Mouse (Mus musculus): ENCODE measurements around the gene Rnase4. TPM values are rescaled to one million over a fixed set of nuclear protein-coding genes. Genes with fewer than 3 reads are reported as not detected.

The Rnase4 gene
- 53.3 and 58.1 TPM in 2 replicates for total RNA-seq (2014; rRNA removed; ENCODE audit: low replicate concordance)
- polyA plus RNA-seq (2015; fragmentation: Nextera tagmentation; extraction: Ambion mirVana), result 29.1 and 32.5 TPM in 2 replicates

GRCm38 (mm10) chr14:51090921-51091900, at the start of gene Rnase4, which contains the start of gene Ang:
Gene Rnase4, plus strand, starts transcription at chr14:51091077.
Gene Ang, plus strand, starts transcription at chr14:51091150.
- Histone ChIP-seq H3K4me3 (ENCODE audit: low read depth, low read length) (peak within 1 kb of the TSS; percentile 80), H3K36me3 (replicated peaks; ENCODE audit: control insufficient read depth, insufficient read depth, low read length) (no peaks in the 10 kb centered on the region), H3K27me3 (ENCODE audit: control insufficient read depth, insufficient read depth, low read length) (no peaks in the 10 kb centered on the region), H3K9ac (replicated peaks; ENCODE audit: low read depth, low read length) (peak within 1 kb of the TSS; percentile 66), H3K4me1 (ENCODE audit: control insufficient read depth, insufficient read depth) (no peaks in the 10 kb centered on the region), H3K27ac (ENCODE audit: low read depth) (peak within 1 kb of the TSS; percentile 87), H3K4me2 (ENCODE audit: low read depth, low read length) (peak within 1 kb of the TSS; percentile 83), H3K9me3 (replicated peaks; ENCODE audit: control insufficient read depth, low read length) (no peaks in the 10 kb centered on the region)
- TF ChIP-seq EP300 (IDR thresholded peaks at IDR 0.05; ENCODE audit: low read depth) (no peak), CTCF (IDR thresholded peaks at IDR 0.05; ENCODE audit: low read depth) (no peak)
- peak; percentile 72 for DNase-seq (ENCODE audit: low spot score)
- ATAC-seq (ENCODE audit: insufficient read depth, low read depth), result peak; percentile 31; the same call in 1 of the 2 replicates
- WGBS, result 8% methylated on average over 33 of the region's 33 CpGs

- no peak for DNase-seq (ENCODE audit: low spot score)
- WGBS, result 79% methylated on average over 6 of the region's 6 CpGs
- Histone ChIP-seq H3K4me1 (ENCODE audit: control insufficient read depth, insufficient read depth) (peaks cover 11% of the 10 kb centered on the region; the same call in 1 of the 2 replicates), H3K9ac (replicated peaks; ENCODE audit: low read depth, low read length) (no peak within 1 kb of the TSS), H3K9me3 (replicated peaks; ENCODE audit: control insufficient read depth, low read length) (no peaks in the 10 kb centered on the region), H3K4me2 (ENCODE audit: low read depth, low read length) (no peak within 1 kb of the TSS), H3K27me3 (ENCODE audit: control insufficient read depth, insufficient read depth, low read length) (no peaks in the 10 kb centered on the region), H3K36me3 (replicated peaks; ENCODE audit: control insufficient read depth, insufficient read depth, low read length) (no peaks in the 10 kb centered on the region), H3K4me3 (ENCODE audit: low read depth, low read length) (no peak within 1 kb of the TSS), H3K27ac (ENCODE audit: low read depth) (no peak within 1 kb of the TSS)
- TF ChIP-seq EP300 (IDR thresholded peaks at IDR 0.05; ENCODE audit: low read depth), result no peak
- TF ChIP-seq CTCF (IDR thresholded peaks at IDR 0.05; ENCODE audit: low read depth), result no peak
- ATAC-seq (ENCODE audit: insufficient read depth, low read depth), result no peak
These were observed 49.1 kb upstream of the Rnase4 start, which contains the start of gene Rnase9 for GRCm38 (mm10) chr14:51041769-51042168. Gene Rnase9, minus strand, starts transcription at chr14:51041869.

- Histone ChIP-seq H3K27ac (ENCODE audit: low read depth) (no peak overlapping the region), H3K4me1 (ENCODE audit: control insufficient read depth, insufficient read depth) (no peaks in the 10 kb centered on the region), H3K4me3 (ENCODE audit: low read depth, low read length) (no peak overlapping the region), H3K27me3 (ENCODE audit: control insufficient read depth, insufficient read depth, low read length) (no peaks in the 10 kb centered on the region), H3K4me2 (ENCODE audit: low read depth, low read length) (no peak overlapping the region), H3K9me3 (replicated peaks; ENCODE audit: control insufficient read depth, low read length) (no peaks in the 10 kb centered on the region), H3K36me3 (replicated peaks; ENCODE audit: control insufficient read depth, insufficient read depth, low read length) (no peaks in the 10 kb centered on the region), H3K9ac (replicated peaks; ENCODE audit: low read depth, low read length) (no peak overlapping the region)
- no peak for ATAC-seq (ENCODE audit: insufficient read depth, low read depth)
- no peak for TF ChIP-seq CTCF (IDR thresholded peaks at IDR 0.05; ENCODE audit: low read depth)
- WGBS, result 26% methylated on average over 5 of the region's 5 CpGs
- DNase-seq (ENCODE audit: low spot score), result no peak
These were observed 43.0 kb upstream of the Rnase4 start for GRCm38 (mm10) chr14:51047846-51048245.

GRCm38 (mm10) chr14:51050063-51050462, 40.8 kb upstream of the Rnase4 start, which contains the start of gene Rnase11:
Gene Rnase11, minus strand, starts transcription at chr14:51050163.
- TF ChIP-seq CTCF (IDR thresholded peaks at IDR 0.05; ENCODE audit: low read depth) (no peak), EP300 (IDR thresholded peaks at IDR 0.05; ENCODE audit: low read depth) (no peak)
- no peaks in the 10 kb centered on the region for H3K9me3 ChIP-seq (replicated peaks; ENCODE audit: control insufficient read depth, low read length)
- ATAC-seq (ENCODE audit: insufficient read depth, low read depth) (no peak), DNase-seq (ENCODE audit: low spot score) (no peak)
- no peak within 1 kb of the TSS for H3K4me2 ChIP-seq (ENCODE audit: low read depth, low read length)
- WGBS, result 78% methylated on average over 2 of the region's 2 CpGs
- no peak within 1 kb of the TSS for H3K9ac ChIP-seq (replicated peaks; ENCODE audit: low read depth, low read length)
- no peaks in the 10 kb centered on the region for H3K36me3 ChIP-seq (replicated peaks; ENCODE audit: control insufficient read depth, insufficient read depth, low read length)
- no peak within 1 kb of the TSS for H3K27ac ChIP-seq (ENCODE audit: low read depth)
- H3K27me3 ChIP-seq (ENCODE audit: control insufficient read depth, insufficient read depth, low read length), result no peaks in the 10 kb centered on the region
- H3K4me1 ChIP-seq (ENCODE audit: control insufficient read depth, insufficient read depth), result no peaks in the 10 kb centered on the region
- H3K4me3 ChIP-seq (ENCODE audit: low read depth, low read length), result no peak within 1 kb of the TSS

GRCm38 (mm10) chr14:51051941-51052340, 38.9 kb upstream of the Rnase4 start:
- 46% methylated on average over 5 of the region's 5 CpGs for WGBS
- Histone ChIP-seq H3K9me3 (replicated peaks; ENCODE audit: control insufficient read depth, low read length) (no peaks in the 10 kb centered on the region), H3K36me3 (replicated peaks; ENCODE audit: control insufficient read depth, insufficient read depth, low read length) (no peaks in the 10 kb centered on the region), H3K4me1 (ENCODE audit: control insufficient read depth, insufficient read depth) (no peaks in the 10 kb centered on the region), H3K4me3 (ENCODE audit: low read depth, low read length) (no peak overlapping the region), H3K27me3 (ENCODE audit: control insufficient read depth, insufficient read depth, low read length) (no peaks in the 10 kb centered on the region), H3K9ac (replicated peaks; ENCODE audit: low read depth, low read length) (no peak overlapping the region), H3K27ac (ENCODE audit: low read depth) (no peak overlapping the region), H3K4me2 (ENCODE audit: low read depth, low read length) (no peak overlapping the region)
- TF ChIP-seq CTCF (IDR thresholded peaks at IDR 0.05; ENCODE audit: low read depth), result no peak
- no peak for TF ChIP-seq EP300 (IDR thresholded peaks at IDR 0.05; ENCODE audit: low read depth)
- DNase-seq (ENCODE audit: low spot score) (no peak), ATAC-seq (ENCODE audit: insufficient read depth, low read depth) (no peak)
